Mouse (Mus musculus) erythroblast, adult 5-6 weeks (primary cell): ENCODE results near the gene E2f2. TPM values are rescaled to one million over a fixed set of nuclear protein-coding genes. Genes with fewer than 3 reads are reported as not detected.

Source experiments
- ATAC-seq: replicated peaks from 2 replicates; pipeline ENCODE4 v1.8.0; 2016; ENCODE audit warnings: moderate number of reproducible peaks, mild to moderate bottlenecking, moderate TSS enrichment, inconsistent platforms; ENCODE audit not compliant: poor library complexity, low FRiP score, severe bottlenecking
- total RNA-seq, 2 experiments: library from RNA; stranded (forward) in 1 of 2; stranded (reverse) in 1 of 2; fragments of 150-400 nt in 1 of 2; fragments of 200-764, 138-1000 nt in 1 of 2; gene quantifications; 2 replicates each; pipeline versions ENCODE4 v1.2.3 to v1.2.4; 2015 to 2017; ENCODE audit warnings: low replicate concordance in 2 of 2

The E2f2 gene
- total RNA-seq, 2 experiments from 2014 or later: 226 to 364 TPM

DNA sequence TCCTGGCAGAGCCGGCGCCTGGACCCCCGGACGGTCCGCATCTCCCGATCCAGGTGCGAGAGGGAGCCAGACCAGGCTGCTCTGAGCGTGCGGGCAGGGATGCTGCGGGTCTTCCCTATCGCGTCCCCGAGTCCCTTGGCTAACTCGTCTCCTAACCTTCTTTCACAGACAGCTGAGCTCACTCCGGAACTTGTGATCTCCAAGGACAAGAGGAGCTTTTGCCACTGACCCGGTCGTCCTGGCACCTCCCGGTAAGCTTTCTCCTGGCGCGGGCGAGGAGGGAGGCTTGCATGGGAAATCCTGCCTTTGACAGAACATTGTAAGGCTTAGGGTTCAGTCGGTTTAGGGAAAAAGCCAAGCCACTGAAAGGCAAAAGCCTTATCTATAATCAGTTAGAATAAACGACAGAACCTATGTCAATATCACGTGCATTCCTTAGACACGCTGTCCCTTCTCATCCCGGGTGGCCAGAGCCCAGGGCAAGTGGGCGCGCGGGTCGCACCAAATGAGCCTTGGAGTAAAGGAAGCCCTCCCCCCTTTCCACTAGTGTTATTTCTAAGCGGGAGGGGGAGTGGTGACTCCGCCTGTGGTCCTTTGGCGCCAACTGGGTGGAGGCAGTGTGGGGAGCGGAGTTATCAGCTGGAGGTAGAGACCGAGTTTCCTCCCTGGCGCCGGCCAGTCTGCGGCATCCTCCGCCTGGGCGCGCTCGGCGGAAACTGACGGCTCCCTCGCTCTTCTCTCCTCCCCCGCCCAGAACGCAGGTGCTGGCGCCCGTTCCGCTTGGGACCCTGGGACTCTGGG lies 27.9 kb upstream of the E2f2 start:
- no peak for ATAC-seq

- ATAC-seq: no peak
These were observed 27.3 kb upstream of the E2f2 start for GRCm38 (mm10) chr4:136144927-136145292.

- ATAC-seq: no peak
These were observed 26.8 kb upstream of the E2f2 start for GRCm38 (mm10) chr4:136145362-136145885.

GRCm38 (mm10) chr4:136145991-136146711 lies 26.0 kb upstream of the E2f2 start:
- ATAC-seq: no peak

DNA sequence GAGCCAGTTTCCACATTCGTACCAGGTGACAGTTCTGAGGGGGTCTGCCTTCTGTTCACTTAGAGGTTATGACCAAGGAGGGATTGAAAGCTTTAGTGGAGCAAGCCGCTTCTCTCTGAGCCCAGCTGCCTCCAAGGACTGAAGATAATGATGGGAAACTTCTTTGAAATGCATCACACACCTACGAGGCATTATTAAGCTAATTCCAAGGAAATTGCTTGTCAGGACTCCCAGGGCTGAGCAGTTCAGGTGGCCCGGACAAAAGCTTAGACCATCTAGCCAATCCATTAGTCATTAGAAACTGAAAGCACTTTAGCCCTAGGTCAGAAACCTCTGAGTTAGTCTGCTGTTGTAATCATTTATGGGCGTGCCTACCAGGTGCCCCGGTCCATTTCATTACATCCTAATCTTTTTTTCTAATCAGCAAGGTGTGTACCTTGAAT lies 25.5 kb upstream of the E2f2 start:
- ATAC-seq: no peak

DNA sequence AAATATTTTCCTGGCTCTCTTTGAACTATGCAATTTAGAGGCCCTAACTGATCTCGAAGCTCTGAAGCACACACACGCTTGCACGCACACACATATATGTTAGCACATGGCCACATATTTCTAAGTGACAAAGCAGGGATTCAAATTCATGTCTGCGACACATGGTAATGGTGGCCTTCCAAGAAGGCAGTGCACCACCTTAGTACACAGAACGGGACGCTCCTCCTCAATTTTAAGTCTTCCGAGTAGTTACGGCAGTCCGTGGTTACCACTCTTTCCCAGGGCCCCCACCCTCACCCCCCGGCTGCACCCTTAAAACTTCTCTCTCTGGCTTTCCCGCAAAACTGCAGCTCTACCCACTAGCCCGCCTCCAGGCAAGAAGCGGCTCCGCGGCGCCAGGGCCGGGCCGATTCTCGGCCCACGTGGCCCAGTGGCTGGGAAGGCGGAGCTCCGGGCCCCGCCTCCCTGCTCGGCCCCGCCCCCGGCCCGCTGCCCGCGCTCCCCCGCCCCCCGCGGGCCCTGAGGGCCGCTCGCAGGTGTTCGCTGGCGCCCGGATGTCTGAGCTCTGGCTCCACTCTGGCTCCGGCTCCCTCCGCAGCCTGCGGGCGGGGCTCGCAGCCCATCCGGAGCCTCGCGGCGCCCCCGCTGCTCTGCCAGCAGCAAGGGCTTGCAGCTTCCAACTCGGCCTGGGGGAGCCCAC lies 24.6 kb upstream of the E2f2 start:
- peak; percentile 76 for ATAC-seq

GRCm38 (mm10) chr4:136148342-136149044 lies 23.7 kb upstream of the E2f2 start:
- ATAC-seq: no peak

GRCm38 (mm10) chr4:136149045-136149379 lies 23.2 kb upstream of the E2f2 start:
- no peak for ATAC-seq

DNA sequence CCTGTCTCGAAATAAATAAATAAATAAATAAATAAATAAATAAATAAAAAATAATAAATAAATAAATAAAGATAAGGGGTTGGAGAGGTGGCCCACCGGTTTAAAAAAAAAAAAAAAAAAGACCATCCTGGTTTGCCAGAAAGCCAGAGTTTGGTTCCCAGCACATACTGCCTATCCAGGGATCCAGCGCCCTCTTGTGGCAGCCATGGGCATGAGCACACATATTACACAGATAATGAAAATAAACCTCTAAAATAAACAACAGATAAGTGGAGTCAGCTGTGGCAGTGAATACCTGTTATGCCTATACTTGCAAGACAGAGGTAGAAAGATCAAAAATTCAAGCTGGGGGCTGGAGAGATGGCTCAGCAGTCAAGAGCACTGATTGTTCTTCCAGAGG lies 22.5 kb upstream of the E2f2 start:
- peak; percentile 60; the same call in 1 of the 2 replicates for ATAC-seq

GRCm38 (mm10) chr4:136150596-136150995 lies 21.6 kb upstream of the E2f2 start:
- no peak for ATAC-seq

DNA sequence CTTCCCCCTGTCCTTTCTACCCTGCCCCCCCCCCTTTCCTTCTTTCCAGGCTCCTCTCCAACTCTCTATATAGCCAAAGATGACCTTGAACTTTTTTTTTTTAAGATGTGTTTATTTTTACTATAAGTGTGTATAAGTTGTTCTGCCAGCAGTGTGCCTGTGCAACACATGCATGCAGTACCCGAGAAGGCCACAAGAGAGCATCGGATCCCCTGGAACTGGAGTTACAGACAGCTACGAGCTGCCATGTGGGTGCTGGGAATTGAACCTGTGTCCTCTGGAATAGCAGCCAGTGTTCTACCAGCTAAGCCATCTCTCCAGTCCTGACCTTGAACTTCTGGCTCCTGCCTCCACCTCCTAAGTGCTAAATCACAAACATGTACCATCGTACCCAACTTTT lies 19.4 kb upstream of the E2f2 start:
- no peak for ATAC-seq

DNA sequence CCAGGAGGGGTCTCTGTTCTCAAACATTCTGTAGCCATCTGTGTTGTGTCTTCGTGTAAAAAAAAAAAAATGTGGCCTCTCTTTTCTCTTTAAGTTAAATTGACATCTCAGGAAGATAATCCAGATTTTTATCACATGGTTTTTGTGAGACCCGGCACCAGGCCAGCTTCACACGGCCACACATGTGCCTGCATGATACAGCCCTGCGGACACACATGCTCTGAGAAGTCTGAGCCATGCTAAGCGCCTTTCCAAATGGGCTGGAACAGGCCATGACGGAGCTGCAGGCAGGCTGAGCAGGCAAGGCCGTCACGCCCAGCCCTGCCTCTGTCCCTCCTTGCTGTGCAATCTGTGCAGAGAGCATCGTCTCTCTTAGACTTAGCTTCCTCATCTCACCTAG lies 17.7 kb upstream of the E2f2 start:
- ATAC-seq: no peak

- no peak for ATAC-seq
These were observed 13.7 kb upstream of the E2f2 start for GRCm38 (mm10) chr4:136158498-136158897.

DNA sequence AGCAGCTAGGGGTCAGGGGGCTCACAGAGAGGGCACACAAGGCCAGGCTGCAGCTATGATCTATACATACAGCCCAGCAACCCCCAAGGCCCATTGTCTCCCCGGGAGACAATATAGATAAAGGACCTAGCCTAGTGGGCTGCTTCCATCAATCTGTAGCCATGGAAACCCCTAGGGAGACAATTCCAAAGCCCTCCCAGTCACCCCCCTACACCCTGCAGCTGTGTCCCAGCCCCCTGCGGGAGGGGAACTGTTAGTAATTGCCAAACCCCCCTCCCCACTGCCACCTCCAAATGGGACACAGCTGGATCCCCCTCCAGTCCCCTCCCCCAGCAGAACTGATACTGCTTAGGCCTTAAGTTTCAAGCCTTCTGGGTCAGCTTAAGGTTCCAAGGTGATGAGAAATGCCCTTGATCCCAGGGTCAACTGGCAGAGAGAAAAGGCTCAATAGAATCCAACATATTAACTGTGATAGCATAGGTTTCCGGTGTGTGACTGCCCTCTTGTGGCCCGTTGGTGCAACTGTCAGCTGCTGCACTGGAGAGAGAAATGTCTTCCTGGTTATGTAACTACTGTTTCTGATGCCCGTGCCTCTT lies 12.3 kb upstream of the E2f2 start:
- ATAC-seq: peak; percentile 85

DNA sequence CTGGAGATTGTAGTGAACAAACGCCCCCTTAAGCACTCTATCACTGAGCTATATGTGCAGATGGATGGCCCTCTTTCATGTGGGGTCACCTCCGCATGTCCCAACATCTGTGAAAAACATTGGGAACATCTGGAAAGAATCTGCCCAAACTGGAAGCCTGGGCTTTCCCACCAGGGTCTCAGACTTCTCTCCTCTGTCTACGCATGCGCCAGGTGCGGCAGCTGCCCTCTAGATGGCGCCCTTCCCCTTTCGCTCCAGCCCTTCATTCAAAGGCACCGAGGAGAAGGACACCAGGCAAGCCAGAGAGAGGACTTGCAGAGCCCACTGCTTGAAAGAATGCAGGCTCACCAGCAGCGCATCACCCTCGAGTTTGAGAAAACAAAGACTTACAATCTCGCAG lies 8.7 kb upstream of the E2f2 start:
- ATAC-seq: peak; percentile 84

- ATAC-seq: no peak
These were observed 7.2 kb upstream of the E2f2 start for GRCm38 (mm10) chr4:136164981-136165380.

DNA sequence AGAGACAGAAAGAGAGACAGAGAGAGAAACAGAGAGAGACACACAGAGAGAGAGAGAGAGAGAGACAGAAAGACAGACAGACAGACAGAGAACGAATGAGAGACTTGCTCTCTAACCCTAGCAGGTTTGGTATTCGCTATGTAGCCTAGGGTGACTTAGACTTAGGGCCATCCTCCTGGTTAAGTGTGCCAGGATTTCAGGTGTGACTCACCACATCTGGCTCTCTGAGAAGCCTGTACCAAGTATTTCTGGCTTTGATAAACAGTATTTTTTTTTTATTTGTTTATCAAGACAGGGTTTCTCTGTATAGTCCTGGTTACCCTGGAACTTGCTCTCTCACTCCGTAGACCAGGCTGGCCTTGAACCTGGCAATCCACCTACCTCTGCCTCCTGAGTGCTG lies 4.5 kb upstream of the E2f2 start:
- no peak for ATAC-seq

GRCm38 (mm10) chr4:136170401-136170800 lies 1.8 kb upstream of the E2f2 start:
- ATAC-seq: no peak

GRCm38 (mm10) chr4:136171455-136171854 lies 739 bp upstream of the E2f2 start:
- no peak for ATAC-seq
